Mouse (Mus musculus) skeletal muscle tissue, adult 2 months (tissue): Measurements from ENCODE around the gene Cldn10.
"Not testable (repeated sequence)": the region's sequence is repeated elsewhere in the genome, so short reads cannot be mapped to it uniquely, and the experiment has no call there.

Experiments used
- DNase-seq: peaks from one replicate; pipeline ENCODE4 v3.0.0-alpha.2; 2012; ENCODE audit warnings: low read depth, low spot score

Cldn10 gene

DNA sequence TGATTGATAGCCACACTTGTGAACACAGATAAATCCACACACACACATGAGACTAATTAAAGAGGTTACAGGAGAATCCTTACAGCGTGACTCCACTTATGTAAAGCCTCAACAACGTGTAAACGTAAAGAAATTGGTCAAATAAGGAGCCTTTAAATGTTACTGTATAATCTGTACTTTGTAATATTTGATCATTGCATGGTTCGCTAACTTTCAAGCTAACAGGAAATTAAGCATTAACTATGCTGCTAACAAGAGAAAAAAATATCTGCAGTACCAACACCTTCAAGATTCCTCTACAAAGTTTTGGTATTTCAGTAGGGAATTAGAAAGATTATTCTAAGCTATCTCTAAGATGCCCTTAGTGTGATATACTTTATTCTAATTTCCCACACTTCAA is at the start of gene Cldn10:
Gene Cldn10 (plus strand): TSS at position 288 of the 400 bp plus-strand sequence.
- DNase-seq: no peak

- DNase-seq: no peak
Measured at GRCm38 (mm10) chr14:118741780-118742179, 45.9 kb upstream of the Cldn10 start.

GRCm38 (mm10) chr14:118742862-118743261 is 44.8 kb upstream of the Cldn10 start:
- DNase-seq: no peak

DNA sequence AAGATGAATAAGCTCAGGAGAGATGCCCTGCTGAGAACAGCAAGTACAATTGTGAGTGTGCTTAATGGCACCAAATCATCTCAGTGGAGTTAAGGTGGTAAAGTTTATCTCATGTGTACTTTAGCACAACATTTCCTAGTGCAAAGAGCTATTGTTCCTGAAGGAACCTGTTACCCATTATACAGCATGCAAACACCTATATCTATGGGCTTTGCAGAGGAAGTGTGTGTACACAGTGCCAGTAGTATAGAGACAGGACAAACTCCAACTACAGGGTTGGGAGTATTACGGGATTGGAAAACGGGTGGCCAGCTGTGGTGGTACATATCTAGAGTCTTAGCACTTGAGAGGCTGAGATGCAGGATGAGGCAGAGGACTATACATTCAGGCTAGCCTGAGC is 38.6 kb upstream of the Cldn10 start:
- DNase-seq: no peak

DNA sequence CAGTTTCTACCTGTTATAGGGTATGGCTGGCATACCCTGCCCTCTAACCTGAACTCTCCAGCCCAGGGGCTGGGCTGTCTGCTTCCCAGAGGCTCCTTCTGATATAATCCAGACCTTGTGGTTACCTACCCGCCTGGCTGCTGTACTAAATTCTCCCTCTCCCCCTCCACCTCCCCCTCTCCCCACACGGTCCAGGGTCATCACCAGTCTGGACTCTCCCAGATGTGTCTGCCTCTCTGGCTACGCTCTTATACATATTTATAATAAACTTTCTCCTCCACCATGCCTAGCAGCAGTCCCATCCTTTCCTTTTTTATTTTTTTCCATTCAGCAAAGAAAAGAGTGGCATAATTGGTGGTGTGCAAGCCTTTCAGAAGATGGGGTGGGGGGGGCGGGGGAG is 38.0 kb upstream of the Cldn10 start:
- DNase-seq: no peak

GRCm38 (mm10) chr14:118750505-118751192 is 37.1 kb upstream of the Cldn10 start:
- no peak for DNase-seq

DNA sequence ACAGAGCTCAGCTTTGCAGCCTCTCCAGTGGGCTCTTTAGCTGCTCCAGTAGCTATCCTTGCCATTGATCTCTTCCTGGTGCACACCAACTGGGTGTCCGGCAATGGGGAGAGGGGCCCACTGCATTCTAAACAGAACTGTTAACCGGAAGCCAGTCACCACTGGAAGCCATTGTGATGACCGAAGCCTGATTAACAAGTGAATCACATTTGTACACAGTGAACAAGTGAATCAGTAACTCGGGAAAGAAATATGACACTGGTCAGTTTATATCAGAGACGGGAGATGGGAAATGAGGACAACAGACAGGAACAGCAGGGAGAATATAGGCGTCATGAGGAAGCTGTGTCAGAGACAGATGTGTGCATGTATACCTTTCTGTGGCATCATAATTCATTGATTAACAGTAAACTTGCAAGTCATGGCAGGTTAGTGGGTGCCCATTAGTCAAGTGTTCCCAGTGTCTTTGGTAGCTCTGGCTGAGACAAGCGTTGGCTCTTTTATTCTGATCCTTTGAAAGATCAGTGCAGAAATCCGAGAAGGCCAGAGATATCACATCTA is 36.4 kb upstream of the Cldn10 start:
- no peak for DNase-seq

GRCm38 (mm10) chr14:118756015-118756414 is 31.7 kb upstream of the Cldn10 start:
- DNase-seq: no peak

GRCm38 (mm10) chr14:118756566-118756965 is 31.1 kb upstream of the Cldn10 start:
- no peak for DNase-seq

GRCm38 (mm10) chr14:118763362-118763761 is 24.3 kb upstream of the Cldn10 start:
- DNase-seq: not testable (repeated sequence)

DNA sequence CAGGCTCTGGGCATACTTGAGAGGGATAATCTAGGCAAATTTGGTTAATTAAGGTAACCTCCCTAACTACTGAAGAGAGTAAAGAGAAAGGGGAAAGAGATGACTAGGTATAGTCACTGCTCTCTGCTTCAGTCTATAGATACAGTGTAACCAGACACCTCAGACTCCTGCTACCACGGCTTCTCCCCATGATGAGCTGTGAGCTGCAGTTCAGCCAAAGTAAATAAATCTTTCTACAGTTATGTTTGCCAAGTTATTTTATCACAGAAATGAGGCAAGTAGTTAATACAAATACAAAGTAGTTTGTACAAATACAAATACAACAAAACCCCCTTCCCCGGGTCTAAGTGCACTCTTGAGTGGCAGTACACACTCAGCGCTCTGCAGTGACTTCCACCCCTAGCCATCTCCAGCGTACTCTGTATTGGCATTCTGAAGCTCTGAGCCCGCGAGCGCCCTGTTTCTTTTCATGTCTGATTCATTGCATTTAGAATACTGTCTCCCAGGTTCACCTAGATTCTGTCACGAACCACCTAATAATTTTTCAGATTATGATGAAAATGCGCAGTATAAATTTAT is 23.7 kb upstream of the Cldn10 start:
- DNase-seq: no peak

DNA sequence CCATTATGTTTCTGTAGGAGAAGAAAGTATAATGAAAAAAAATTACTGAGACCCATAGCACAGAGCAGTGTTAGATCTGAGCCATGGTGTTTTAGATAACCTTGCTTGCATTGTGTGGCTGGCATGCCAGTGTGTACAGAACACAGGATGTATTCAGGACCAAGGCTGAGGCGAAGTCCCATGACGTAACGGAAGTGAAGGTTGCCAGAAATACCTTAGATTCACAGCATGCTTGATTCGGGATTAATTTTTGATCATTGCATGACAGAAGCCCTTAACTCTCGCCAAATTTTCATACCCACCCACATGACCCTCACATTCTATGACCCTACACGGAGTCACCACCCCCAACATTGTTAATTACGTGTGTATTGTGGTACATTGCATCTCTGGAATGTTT is 22.4 kb upstream of the Cldn10 start:
- peak; percentile 10 for DNase-seq

DNA sequence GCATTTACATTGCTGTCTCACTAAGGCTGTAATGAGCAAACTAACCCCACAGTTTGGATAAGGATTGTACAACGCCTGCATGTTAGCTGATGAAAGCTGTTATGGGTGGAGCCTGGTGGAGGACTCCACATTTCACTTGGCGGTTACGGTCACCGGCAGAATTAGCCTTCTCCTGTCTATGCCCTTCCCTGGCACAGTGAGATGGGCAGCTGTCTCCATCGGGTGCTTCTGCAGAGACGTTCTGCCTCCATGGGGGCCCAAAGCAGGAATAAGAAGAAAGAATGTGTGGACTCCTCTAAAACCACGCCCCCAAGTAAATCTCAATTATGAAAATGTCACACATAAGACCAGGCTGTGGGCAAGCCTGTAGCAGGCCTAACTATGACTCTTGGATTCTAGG is 21.8 kb upstream of the Cldn10 start:
- DNase-seq: no peak

DNA sequence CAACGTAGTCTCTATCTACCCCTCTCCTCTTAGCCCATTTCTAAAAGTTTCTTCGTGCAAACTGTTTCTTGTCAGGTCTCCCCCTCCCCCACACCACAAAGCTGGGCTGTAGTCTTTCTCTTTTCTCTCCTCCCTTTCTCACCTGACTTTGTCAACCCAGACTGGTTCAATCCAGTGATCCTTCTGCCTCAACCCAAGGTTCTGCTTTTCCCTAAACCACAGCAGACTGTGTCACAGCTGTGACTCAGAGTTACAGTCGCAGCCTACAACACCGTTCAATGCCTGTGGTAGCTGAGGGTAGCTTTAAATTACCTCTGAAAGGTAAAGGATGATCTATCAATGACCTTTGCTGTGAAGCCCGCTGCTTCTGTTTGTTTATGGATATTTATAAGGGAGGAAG is 21.3 kb upstream of the Cldn10 start:
- DNase-seq: no peak

- DNase-seq: peak; percentile 81
Measured at GRCm38 (mm10) chr14:118767673-118768353, 19.9 kb upstream of the Cldn10 start.

DNA sequence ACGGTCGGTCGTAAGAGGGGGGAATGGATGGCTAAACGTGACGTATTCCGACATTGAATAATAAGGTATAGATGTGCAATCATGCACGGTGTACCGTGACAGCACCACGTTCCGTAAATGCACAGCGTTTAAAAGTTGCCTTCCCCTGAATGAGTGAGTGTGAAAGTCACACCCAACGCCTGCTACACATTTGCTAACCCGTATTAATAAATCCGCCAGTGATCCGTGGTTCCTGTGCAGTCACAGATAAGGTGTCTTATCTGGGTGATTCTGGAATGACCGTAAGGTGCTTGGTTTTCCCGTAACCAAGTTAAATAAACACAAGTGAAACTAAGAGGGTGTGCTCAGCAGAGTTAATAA is 19.4 kb upstream of the Cldn10 start:
- no peak for DNase-seq

- DNase-seq: no peak
Measured at GRCm38 (mm10) chr14:118773668-118774067, 14.0 kb upstream of the Cldn10 start.

GRCm38 (mm10) chr14:118774507-118775428 is 12.9 kb upstream of the Cldn10 start:
- DNase-seq: no peak

GRCm38 (mm10) chr14:118775554-118775953 is 12.2 kb upstream of the Cldn10 start:
- no peak for DNase-seq

DNA sequence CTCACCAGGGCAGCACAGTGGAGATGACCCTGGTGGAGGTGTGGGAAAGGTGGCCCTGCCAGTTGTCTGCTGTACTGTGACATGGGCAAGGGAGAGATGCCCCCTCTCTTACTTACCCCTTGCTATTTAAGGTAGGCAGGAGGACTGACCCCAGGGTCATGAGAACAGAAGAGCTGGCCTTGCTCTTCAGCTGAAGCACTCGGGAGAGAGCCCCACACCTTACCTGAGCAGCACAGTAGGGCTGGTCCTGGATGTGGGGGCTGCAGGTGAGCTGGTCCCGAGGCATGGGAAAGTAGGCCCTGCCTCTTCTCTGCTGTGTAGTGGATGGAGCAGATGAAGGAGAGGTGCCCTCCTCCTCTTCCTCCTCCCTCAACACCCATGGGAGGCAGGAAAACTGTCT is 11.3 kb upstream of the Cldn10 start:
- DNase-seq: no peak

DNA sequence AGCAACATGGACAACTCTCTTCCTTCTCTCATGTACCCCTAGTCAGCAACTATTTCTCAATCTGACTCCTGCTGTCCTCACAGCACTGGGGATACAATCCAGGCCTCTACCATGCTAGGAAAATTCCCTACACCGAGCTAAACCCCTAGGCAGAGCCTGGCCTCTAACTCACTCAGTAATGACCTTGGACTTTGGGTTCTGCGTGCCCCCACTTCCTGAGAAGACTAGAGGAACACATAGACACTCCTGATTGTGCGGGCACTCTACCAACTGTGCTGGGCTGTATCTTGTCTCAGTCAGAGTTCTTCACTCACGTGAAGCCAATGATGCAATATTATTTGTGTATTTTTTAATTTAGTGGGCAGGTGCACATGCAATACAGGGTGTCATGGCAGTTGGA is 10.2 kb upstream of the Cldn10 start:
- no peak for DNase-seq

DNA sequence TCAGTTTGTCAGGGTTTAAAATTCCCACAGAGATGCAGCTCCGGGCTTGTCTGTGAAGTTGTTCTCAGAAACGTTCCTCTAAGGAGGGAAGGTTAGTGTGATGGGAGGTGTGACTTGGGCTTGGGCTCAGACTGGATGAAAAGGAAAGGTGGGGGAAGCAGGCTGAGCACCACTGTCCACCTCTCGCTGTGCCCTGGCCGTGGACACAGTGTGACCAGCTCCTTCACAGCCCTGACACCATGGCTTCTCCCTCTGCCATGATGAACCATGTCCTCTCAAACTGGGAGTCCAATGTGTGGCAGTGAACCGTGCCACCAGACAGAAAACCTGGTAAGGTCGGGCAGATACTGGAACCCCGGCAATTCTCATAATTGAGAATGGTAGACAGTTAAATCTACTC is 6.1 kb upstream of the Cldn10 start:
- no peak for DNase-seq
